Mouse (Mus musculus) kidney, embryonic 16.5 days (tissue): ENCODE measurements around the gene Fam129a. TPM values are rescaled to one million over a fixed set of nuclear protein-coding genes. Genes with fewer than 3 reads are reported as not detected.

Experiments used
- ATAC-seq: fragments of 200-750 bp; cut with Nextera tagmentation; 2 replicates; pipeline ENCODE4 v1.8.0; 2017; ENCODE audit warnings: moderate TSS enrichment; ENCODE audit not compliant: low FRiP score, low TSS enrichment
- H3K27ac ChIP-seq: fragments of 300-500 bp; sonication (generic); 2 replicates; pipeline ENCODE4 v1.5.1; 2014; ENCODE audit warnings: low read length
- H3K27me3 ChIP-seq: fragments of 300-500 bp; sonication (generic); 2 replicates; pipeline ENCODE4 v1.6.1; 2014; ENCODE audit warnings: low read length, control low read depth, mixed read lengths; ENCODE audit not compliant: insufficient read depth
- H3K36me3 ChIP-seq: fragments of 300-500 bp; sonication (generic); 2 replicates; pipeline ENCODE4 v1.6.1; 2014; ENCODE audit warnings: low read length, control low read depth, mixed read lengths; ENCODE audit not compliant: insufficient read depth
- H3K4me1 ChIP-seq: fragments of 300-500 bp; sonication (generic); 2 replicates; pipeline ENCODE4 v1.6.1; 2014; ENCODE audit warnings: low read length, control low read depth, mixed read lengths; ENCODE audit not compliant: insufficient read depth
- H3K4me2 ChIP-seq: fragments of 300-500 bp; sonication (generic); replicated peaks from 2 replicates; pipeline ENCODE4 v1.6.1; 2014; ENCODE audit warnings: low read depth, low read length
- H3K4me3 ChIP-seq: fragments of 300-500 bp; sonication (generic); 2 replicates; pipeline ENCODE4 v1.5.1; 2014; ENCODE audit warnings: mild to moderate bottlenecking, low read length
- H3K9ac ChIP-seq: fragments of 300-500 bp; sonication (generic); replicated peaks from 2 replicates; pipeline ENCODE4 v1.6.1; 2014; ENCODE audit warnings: low read length
- H3K9me3 ChIP-seq: fragments of 300-500 bp; sonication (generic); 2 replicates; pipeline ENCODE4 v1.6.1; 2016; ENCODE audit warnings: low read length, control low read depth
- whole genome bisulfite sequencing: fragments of 180-500 bp; shearing (Covaris S2); extraction: QIAGEN DNeasy Blood & Tissue Kit; methylation state at CpG from one replicate; pipeline ENCODE4 v1.1.7; 2014; 5-methylcytosine and 5-hydroxymethylcytosine counted together
- polyA plus RNA-seq: library from polyadenylated mRNA; unstranded; fragments of >200 nt; fragmentation: Nextera tagmentation; extraction: Ambion mirVana; gene quantifications from 2 replicates; pipeline ENCODE4 v1.2.1, GENCODE M21; 2015

The Fam129a gene
- polyA plus RNA-seq, 1 experiment from 2014 or later = 11.8 TPM

DNA sequence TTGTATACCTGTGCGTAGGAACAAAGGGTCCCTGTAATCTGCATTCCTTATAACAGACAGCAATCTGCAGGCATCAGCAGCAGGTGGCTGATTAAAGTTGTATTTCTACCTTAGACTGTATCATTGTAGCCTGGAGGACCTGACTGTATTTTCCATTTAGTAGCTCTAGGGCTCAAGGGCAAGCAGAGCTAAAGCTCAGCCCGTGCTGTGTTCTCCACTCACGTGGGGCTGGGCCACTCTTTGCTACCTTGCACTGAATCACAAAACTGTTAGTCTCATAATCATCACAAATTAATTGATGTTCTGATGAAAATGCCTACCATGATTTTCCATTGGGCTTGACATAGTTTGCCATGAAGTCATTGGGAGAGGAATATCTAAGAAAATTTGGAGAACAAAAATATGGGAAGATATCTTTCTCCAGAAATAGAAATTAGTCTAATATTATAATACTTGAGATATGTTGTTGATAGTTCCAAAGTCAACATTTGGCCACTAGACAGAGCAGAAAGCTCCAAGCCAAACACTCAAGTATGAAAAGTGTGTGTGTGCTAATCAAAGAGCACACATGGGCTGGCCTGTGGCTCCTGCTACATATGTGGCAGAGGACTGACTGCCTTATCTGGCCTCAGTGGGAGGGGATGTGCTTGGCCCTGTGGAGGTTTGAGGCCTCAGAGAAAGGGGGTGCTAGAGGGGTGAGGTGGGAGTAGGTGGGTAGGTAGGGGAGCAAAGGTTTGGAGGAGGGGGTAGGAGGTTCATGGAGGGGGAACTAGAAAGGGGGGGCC, 53.6 kb downstream of the Fam129a start:
- WGBS = 81% methylated on average over 3 of the region's 3 CpGs
- H3K27ac ChIP-seq = no peak overlapping the region
- no peak for ATAC-seq

GRCm38 (mm10) chr1:151625260-151625659, 54.3 kb downstream of the Fam129a start:
- no peaks in the 10 kb centered on the region for H3K27me3 ChIP-seq
- H3K9me3 ChIP-seq = no peaks in the 10 kb centered on the region
- H3K9ac ChIP-seq = no peak overlapping the region
- 85% methylated on average over 4 of the region's 4 CpGs for WGBS
- H3K36me3 ChIP-seq = no peaks in the 10 kb centered on the region
- H3K4me3 ChIP-seq = no peak overlapping the region
- no peak for ATAC-seq
- H3K27ac ChIP-seq = no peak overlapping the region
- no peak overlapping the region for H3K4me2 ChIP-seq
- no peaks in the 10 kb centered on the region for H3K4me1 ChIP-seq

More for the DNA sequence above, 53.6 kb downstream of the Fam129a start:
- H3K4me2 ChIP-seq = no peak overlapping the region
- no peaks in the 10 kb centered on the region for H3K36me3 ChIP-seq
- H3K4me1 ChIP-seq = peaks cover 5% of the 10 kb centered on the region; the same call in 1 of the 2 replicates
- no peak overlapping the region for H3K9ac ChIP-seq
- H3K9me3 ChIP-seq = no peaks in the 10 kb centered on the region
- no peak overlapping the region for H3K4me3 ChIP-seq
- H3K27me3 ChIP-seq = no peaks in the 10 kb centered on the region

DNA sequence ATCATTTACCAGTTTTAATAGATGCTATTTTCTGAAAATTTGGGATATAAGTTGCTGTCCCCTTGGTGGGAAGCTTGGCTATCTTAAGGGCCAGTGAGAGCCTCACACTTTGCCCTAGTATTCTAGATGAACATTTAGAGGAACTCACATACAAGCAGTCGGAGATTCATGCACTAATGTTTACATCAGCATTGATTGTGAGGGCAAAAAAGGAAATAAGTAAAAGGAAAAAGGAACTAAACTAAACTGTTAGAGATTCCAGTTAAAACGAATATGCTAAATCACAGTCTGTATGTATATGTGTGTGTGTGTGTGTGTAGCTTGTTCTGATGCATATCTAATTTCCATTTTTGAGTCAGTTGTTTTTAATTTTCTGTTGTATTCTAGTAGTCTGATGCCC, 54.7 kb downstream of the Fam129a start:
- Histone ChIP-seq H3K27ac (no peak overlapping the region), H3K4me1 (no peaks in the 10 kb centered on the region), H3K9ac (no peak overlapping the region), H3K36me3 (no peaks in the 10 kb centered on the region), H3K4me2 (no peak overlapping the region), H3K9me3 (no peaks in the 10 kb centered on the region), H3K4me3 (no peak overlapping the region), H3K27me3 (no peaks in the 10 kb centered on the region)
- ATAC-seq = no peak
- WGBS = 78% methylated on average over 2 of the region's 2 CpGs

DNA sequence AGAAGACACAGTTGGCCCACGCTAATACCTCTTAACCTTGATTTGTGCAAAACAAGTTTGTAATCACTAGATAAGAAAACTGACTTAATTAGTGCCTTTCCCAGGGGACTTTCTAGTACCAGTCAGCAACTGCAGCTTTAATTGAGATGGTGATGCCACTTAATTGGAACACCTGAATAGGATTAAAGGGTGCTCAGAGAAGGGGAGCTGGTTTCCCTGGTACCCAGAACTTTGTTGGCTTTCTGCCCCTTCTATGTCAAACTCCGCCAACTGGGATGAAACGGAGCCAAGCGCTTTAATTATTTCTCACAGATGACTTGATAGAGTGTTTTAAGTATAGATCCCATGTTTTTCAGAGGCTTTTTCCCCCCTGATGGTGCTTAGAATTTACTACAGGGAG, 55.6 kb downstream of the Fam129a start:
- Histone ChIP-seq H3K27ac (no peak overlapping the region), H3K9me3 (no peaks in the 10 kb centered on the region), H3K36me3 (no peaks in the 10 kb centered on the region), H3K4me1 (no peaks in the 10 kb centered on the region), H3K4me3 (no peak overlapping the region), H3K27me3 (no peaks in the 10 kb centered on the region), H3K9ac (no peak overlapping the region), H3K4me2 (no peak overlapping the region)
- ATAC-seq = no peak
- 68% methylated on average over 4 of the region's 4 CpGs for WGBS

DNA sequence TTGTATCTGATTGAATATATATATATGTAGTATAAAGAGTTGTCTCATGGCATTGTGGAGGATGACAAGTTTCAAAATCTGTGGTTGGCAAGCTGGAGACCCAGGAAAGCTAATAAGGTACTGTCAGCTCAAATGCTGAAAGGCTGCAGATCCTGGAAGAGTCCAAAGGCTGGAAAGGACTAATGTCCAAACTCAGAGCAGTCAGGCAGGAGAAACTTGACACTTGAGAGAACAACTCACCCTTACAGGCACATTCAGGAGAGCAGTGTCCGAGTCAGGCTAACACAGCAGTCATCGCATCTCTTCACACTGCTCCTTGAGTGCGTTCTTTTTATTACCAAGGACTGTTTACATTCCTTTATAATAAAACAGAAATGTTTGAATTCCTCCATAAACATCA, 56.2 kb downstream of the Fam129a start:
- Histone ChIP-seq H3K36me3 (no peaks in the 10 kb centered on the region), H3K27ac (no peak overlapping the region), H3K27me3 (no peaks in the 10 kb centered on the region), H3K4me1 (no peaks in the 10 kb centered on the region), H3K4me2 (no peak overlapping the region), H3K9me3 (no peaks in the 10 kb centered on the region), H3K4me3 (no peak overlapping the region), H3K9ac (no peak overlapping the region)
- ATAC-seq = peak; percentile 73
- 28% methylated on average over 3 of the region's 3 CpGs for WGBS

DNA sequence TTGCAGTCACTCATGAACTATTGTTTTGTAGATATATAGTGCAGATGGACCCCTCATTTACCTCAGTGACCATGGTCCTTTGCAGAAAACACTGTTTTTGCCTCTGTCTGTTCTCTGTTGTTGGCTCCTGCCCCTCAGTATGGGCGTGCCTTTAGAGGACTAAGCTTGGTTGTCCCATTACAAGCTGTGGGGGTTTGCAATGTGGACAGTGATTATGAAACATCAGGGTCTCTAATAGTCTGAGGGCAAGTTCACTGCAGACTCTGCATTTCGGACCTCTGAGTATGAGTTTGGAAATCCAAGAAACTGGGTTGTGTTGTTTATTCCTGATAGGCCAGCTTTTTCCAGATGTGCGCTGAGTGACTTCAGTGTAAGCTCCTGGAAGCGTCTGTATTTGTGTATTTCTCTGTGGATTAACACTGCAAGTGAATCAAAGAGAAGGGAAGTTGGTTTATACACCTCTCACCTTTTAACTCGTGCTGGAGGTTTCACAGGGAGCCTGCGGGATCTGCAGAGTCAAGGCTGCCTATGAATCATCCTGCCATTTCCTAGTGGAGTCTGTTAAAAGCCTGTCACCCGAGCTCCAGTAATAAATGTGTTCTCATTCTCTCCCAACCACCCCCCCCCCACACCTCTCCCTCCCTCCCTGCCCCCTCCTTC, 58.7 kb downstream of the Fam129a start:
- no peak for ATAC-seq
- Histone ChIP-seq H3K36me3 (no peaks in the 10 kb centered on the region), H3K4me2 (no peak overlapping the region), H3K9me3 (no peaks in the 10 kb centered on the region), H3K4me1 (no peaks in the 10 kb centered on the region), H3K4me3 (no peak overlapping the region), H3K27me3 (no peaks in the 10 kb centered on the region), H3K27ac (no peak overlapping the region), H3K9ac (no peak overlapping the region)
- 28% methylated on average over 7 of the region's 7 CpGs for WGBS

DNA sequence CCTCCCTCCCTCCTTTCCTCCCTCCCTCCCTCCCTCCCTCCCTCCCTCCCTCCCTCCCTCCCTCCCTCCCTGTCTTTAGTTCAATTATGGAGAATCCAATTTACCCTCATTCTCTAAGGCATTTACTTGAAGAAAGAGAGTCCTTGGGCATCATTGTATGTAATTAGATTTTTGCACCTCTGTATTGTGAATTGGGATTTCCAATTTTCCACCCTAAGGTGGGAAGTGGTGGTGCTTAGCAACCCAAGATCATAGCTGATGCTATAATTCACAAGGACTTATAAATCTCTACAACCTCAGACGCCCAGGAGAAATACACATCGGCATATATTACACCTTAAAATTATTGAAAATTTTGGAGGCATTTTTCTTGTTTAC, 59.3 kb downstream of the Fam129a start:
- Histone ChIP-seq H3K27ac (no peak overlapping the region), H3K4me3 (no peak overlapping the region), H3K4me2 (no peak overlapping the region), H3K9ac (no peak overlapping the region), H3K4me1 (no peaks in the 10 kb centered on the region), H3K9me3 (no peaks in the 10 kb centered on the region), H3K27me3 (no peaks in the 10 kb centered on the region), H3K36me3 (no peaks in the 10 kb centered on the region)
- 69% methylated on average over 2 of the region's 2 CpGs for WGBS
- ATAC-seq = no peak

DNA sequence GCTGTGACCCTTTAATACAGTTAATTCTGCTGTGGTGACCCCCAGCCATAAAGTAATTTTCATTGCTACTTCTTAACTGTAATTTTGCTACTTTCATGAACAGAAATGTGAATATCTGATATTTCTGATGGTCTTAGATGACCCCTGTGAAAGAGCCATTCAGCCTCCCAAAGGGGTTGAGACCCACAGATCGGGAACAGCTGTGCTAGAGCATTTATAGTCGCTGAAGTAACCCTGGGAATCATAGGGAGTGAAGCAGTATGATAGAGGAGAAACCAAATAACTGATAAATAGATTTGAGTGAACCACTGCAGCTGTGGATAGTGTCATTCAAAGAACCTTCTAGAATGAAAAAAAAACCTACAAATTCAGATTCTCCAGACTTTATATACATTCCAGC, 60.1 kb downstream of the Fam129a start:
- Histone ChIP-seq H3K4me3 (no peak overlapping the region), H3K9me3 (no peaks in the 10 kb centered on the region), H3K4me2 (no peak overlapping the region), H3K9ac (no peak overlapping the region), H3K27me3 (no peaks in the 10 kb centered on the region), H3K27ac (no peak overlapping the region), H3K4me1 (no peaks in the 10 kb centered on the region), H3K36me3 (no peaks in the 10 kb centered on the region)
- 34% methylated on average over 2 of the region's 2 CpGs for WGBS
- no peak for ATAC-seq

- no peaks in the 10 kb centered on the region for H3K4me1 ChIP-seq
- WGBS = 51% methylated on average over 11 of the region's 11 CpGs
- H3K9ac ChIP-seq = no peak overlapping the region
- no peak overlapping the region for H3K27ac ChIP-seq
- no peak overlapping the region for H3K4me3 ChIP-seq
- H3K9me3 ChIP-seq = no peaks in the 10 kb centered on the region
- no peaks in the 10 kb centered on the region for H3K27me3 ChIP-seq
- H3K4me2 ChIP-seq = no peak overlapping the region
- H3K36me3 ChIP-seq = no peaks in the 10 kb centered on the region
- peak; percentile 65 for ATAC-seq
These were observed 60.8 kb downstream of the Fam129a start for GRCm38 (mm10) chr1:151631703-151632294.
